Mouse (Mus musculus) liver, embryonic 16.5 days (tissue): ENCODE results near the gene Flrt2. TPM values are rescaled to one million over a fixed set of nuclear protein-coding genes. Genes with fewer than 3 reads are reported as not detected.

Experiments
- ATAC-seq: fragments of 200-750 bp; cut with Nextera tagmentation; 2 replicates; pipeline ENCODE4 v1.8.0; 2017; ENCODE audit warnings: low read depth, mild to moderate bottlenecking, moderate number of reproducible peaks, moderate library complexity
- H3K27ac ChIP-seq: fragments of 300-500 bp; sonication (generic); 2 replicates; pipeline ENCODE4 v1.5.1; 2014; ENCODE audit warnings: mild to moderate bottlenecking, low read length
- H3K27me3 ChIP-seq: fragments of 300-500 bp; sonication (generic); 2 replicates; pipeline ENCODE4 v1.6.1; 2014; ENCODE audit warnings: low read depth, low read length, mixed read lengths; ENCODE audit not compliant: control insufficient read depth, insufficient read depth
- H3K36me3 ChIP-seq: fragments of 300-500 bp; sonication (generic); 2 replicates; pipeline ENCODE4 v1.6.1; 2014; ENCODE audit warnings: mild to moderate bottlenecking; ENCODE audit not compliant: control insufficient read depth, insufficient read depth
- H3K4me1 ChIP-seq: fragments of 300-500 bp; sonication (generic); 2 replicates; pipeline ENCODE4 v1.6.1; 2014; ENCODE audit warnings: low read depth, low read length, mixed read lengths; ENCODE audit not compliant: control insufficient read depth
- H3K4me2 ChIP-seq: fragments of 300-500 bp; sonication (generic); 2 replicates; pipeline ENCODE4 v1.6.1; 2014; ENCODE audit warnings: low read depth, low read length, mixed read lengths
- H3K4me3 ChIP-seq: fragments of 300-500 bp; sonication (generic); 2 replicates; pipeline ENCODE4 v1.5.1; 2014; ENCODE audit warnings: low read depth, mild to moderate bottlenecking, low read length
- H3K9ac ChIP-seq: fragments of 300-500 bp; sonication (generic); 2 replicates; pipeline ENCODE4 v1.6.1; 2014; ENCODE audit warnings: low read depth, low read length
- H3K9me3 ChIP-seq: fragments of 300-500 bp; sonication (generic); replicated peaks from 2 replicates; pipeline ENCODE4 v1.6.1; 2016; ENCODE audit warnings: low read length; ENCODE audit not compliant: control insufficient read depth
- WGBS: fragments of 180-500 bp; shearing (Covaris S2); extraction: QIAGEN DNeasy Blood & Tissue Kit; methylation state at CpG from one replicate; pipeline ENCODE4 v1.1.7; 2014; ENCODE audit not compliant: insufficient replicate concordance; 5-methylcytosine and 5-hydroxymethylcytosine counted together
- polyA plus RNA-seq: library from polyadenylated mRNA; unstranded; fragments of >200 nt; fragmentation: Nextera tagmentation; extraction: Ambion mirVana; gene quantifications from 2 replicates; pipeline ENCODE4 v1.2.1, GENCODE M21; 2015

The Flrt2 gene
- polyA plus RNA-seq, 1 experiment from 2014 or later = 0.85 TPM

DNA sequence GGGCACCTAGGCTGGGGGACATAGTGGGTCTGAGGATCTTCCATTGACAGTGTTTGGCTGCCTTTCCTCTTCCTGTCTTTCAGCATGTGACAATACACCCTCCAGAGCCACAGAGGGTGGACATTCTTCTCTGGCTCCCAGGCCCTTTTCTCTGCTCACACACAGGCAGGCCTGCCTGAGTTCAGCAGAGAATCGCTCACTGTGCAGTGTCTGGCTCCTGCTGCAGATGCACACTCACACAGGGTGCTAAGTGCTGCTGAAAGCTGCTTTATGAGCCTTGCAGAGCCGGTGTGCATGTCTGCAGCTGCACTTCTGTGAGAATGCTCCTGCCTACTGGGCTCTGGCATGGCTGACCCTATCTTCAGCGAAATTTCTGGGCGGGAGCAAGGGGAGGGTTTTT lies 52.3 kb downstream of the Flrt2 start:
- Histone ChIP-seq H3K36me3 (no peaks in the 10 kb centered on the region), H3K4me1 (no peaks in the 10 kb centered on the region), H3K4me3 (no peak overlapping the region), H3K9me3 (no peaks in the 10 kb centered on the region), H3K27ac (no peak overlapping the region), H3K4me2 (no peak overlapping the region), H3K27me3 (no peaks in the 10 kb centered on the region), H3K9ac (no peak overlapping the region)
- no peak for ATAC-seq
- WGBS = 59% methylated on average over 4 of the region's 4 CpGs

GRCm38 (mm10) chr12:95746856-95747579 lies 55.0 kb downstream of the Flrt2 start:
- WGBS = 15% methylated on average over 10 of the region's 10 CpGs
- ATAC-seq = no peak

DNA sequence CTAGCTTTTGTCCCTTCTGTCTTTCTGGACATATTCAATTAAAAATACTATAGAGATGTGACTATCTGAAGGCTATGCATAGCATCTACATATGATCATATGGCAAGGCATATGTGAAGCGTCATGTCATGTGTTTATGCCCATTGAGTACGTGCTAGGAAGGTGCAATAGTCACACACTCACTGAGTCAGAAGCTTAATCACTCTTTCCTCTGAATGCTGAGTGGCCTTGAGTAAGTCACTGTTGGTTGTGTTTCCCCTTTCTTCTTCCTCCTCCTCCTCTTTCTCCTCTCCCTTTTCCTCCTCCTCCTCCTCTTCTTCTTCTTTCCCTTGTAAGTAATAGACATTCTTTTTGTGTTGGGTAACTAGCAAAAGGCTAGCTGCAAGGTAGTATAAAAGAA lies 56.7 kb downstream of the Flrt2 start:
- Histone ChIP-seq H3K4me2 (no peak overlapping the region), H3K4me1 (no peaks in the 10 kb centered on the region), H3K27me3 (no peaks in the 10 kb centered on the region), H3K4me3 (no peak overlapping the region), H3K27ac (no peak overlapping the region), H3K9ac (no peak overlapping the region), H3K9me3 (no peaks in the 10 kb centered on the region), H3K36me3 (no peaks in the 10 kb centered on the region)
- WGBS = 60% methylated on average over 2 of the region's 2 CpGs
- no peak for ATAC-seq

More at GRCm38 (mm10) chr12:95746856-95747579, 55.0 kb downstream of the Flrt2 start:
- no peaks in the 10 kb centered on the region for H3K27me3 ChIP-seq
- no peaks in the 10 kb centered on the region for H3K4me1 ChIP-seq
- H3K36me3 ChIP-seq = no peaks in the 10 kb centered on the region
- H3K9me3 ChIP-seq = no peaks in the 10 kb centered on the region
- H3K27ac ChIP-seq = no peak overlapping the region
- no peak overlapping the region for H3K4me2 ChIP-seq
- no peak overlapping the region for H3K9ac ChIP-seq
- no peak overlapping the region for H3K4me3 ChIP-seq

- no peak overlapping the region for H3K4me3 ChIP-seq
These were observed 57.2 kb downstream of the Flrt2 start for GRCm38 (mm10) chr12:95749248-95749647.

GRCm38 (mm10) chr12:95759212-95759746 lies 67.3 kb downstream of the Flrt2 start:
- H3K9me3 ChIP-seq = no peaks in the 10 kb centered on the region; the same call in 1 of the 2 replicates
- ATAC-seq = no peak
- H3K27me3 ChIP-seq = no peaks in the 10 kb centered on the region
- no peak overlapping the region for H3K9ac ChIP-seq
- H3K36me3 ChIP-seq = no peaks in the 10 kb centered on the region
- H3K4me1 ChIP-seq = no peaks in the 10 kb centered on the region
- WGBS = 72% methylated on average over 5 of the region's 5 CpGs
- no peak overlapping the region for H3K4me3 ChIP-seq
- no peak overlapping the region for H3K27ac ChIP-seq
- no peak overlapping the region for H3K4me2 ChIP-seq

More at GRCm38 (mm10) chr12:95749248-95749647, 57.2 kb downstream of the Flrt2 start:
- 59% methylated on average over 2 of the region's 2 CpGs for WGBS
- no peaks in the 10 kb centered on the region for H3K27me3 ChIP-seq
- no peak overlapping the region for H3K9ac ChIP-seq
- H3K27ac ChIP-seq = no peak overlapping the region
- H3K4me2 ChIP-seq = no peak overlapping the region
- no peaks in the 10 kb centered on the region for H3K36me3 ChIP-seq
- no peaks in the 10 kb centered on the region for H3K4me1 ChIP-seq
- no peaks in the 10 kb centered on the region for H3K9me3 ChIP-seq
- ATAC-seq = no peak

DNA sequence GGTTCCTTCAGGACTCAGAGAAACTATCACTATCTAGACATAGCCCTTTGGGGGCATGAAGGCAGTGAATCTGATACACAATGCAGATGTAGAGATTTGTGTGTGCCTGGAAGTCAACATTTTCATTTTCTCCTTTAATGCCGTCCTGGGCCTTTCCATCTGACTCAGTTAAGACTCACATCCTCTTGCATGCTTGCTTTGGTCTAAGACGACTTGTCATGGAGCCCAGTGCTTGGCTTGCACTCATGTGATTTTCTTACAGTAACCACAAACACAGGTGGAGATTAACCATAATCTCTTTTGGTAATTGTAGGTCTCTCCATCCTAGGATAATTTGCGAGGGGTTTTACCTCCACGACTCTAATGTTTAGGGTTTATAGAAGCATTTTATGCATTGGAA lies 73.2 kb downstream of the Flrt2 start:
- H3K4me3 ChIP-seq = no peak overlapping the region
- H3K27me3 ChIP-seq = no peaks in the 10 kb centered on the region
- H3K4me2 ChIP-seq = no peak overlapping the region
- H3K27ac ChIP-seq = no peak overlapping the region
- no peaks in the 10 kb centered on the region for H3K4me1 ChIP-seq
- no peaks in the 10 kb centered on the region for H3K36me3 ChIP-seq
- H3K9me3 ChIP-seq = no peaks in the 10 kb centered on the region
- 72% methylated on average over 4 of the region's 4 CpGs for WGBS
- no peak overlapping the region for H3K9ac ChIP-seq
- ATAC-seq = no peak

DNA sequence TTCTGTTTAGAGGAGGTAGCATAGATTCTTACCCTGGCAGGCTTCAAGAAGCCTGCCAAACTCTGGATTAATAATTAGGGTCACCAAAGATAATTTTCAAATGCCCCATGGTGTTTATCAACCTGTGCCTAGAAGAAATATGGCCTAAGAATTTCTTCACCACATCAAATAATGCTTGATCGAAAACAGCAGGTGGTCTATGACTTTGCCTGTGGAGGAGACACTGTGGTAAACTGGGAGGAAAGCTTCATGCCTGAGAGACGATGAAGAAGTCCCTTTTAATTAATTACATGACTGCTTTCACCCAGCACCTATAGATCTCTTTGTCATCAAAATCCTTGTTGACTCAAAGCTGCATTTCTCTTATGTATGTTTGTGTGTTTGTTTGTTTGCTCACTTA lies 77.0 kb downstream of the Flrt2 start:
- Histone ChIP-seq H3K27me3 (no peaks in the 10 kb centered on the region), H3K4me3 (no peak overlapping the region), H3K36me3 (no peaks in the 10 kb centered on the region), H3K27ac (no peak overlapping the region), H3K9ac (no peak overlapping the region), H3K4me1 (no peaks in the 10 kb centered on the region), H3K9me3 (no peaks in the 10 kb centered on the region), H3K4me2 (no peak overlapping the region)
- no peak for ATAC-seq
- 51% methylated on average over 2 of the region's 2 CpGs for WGBS

DNA sequence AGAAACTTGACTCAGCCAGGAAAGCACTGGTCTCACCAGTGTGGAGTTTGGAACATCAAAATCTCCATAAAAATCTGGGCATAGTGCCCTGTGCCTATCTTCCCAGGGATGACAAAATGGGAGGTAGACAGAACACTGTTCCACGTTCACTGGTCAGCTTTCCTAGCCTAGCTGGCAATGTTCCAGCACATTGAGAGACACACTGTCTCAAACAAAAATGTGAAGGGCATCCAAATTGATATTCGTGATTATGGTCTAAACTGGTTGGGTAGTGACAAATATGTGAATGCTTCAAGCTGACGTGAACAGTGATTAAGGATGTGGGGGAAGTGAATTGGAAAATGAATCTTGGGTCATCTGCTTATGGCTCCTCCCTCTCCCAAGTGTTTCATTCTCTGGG lies 78.2 kb downstream of the Flrt2 start:
- 56% methylated on average over 3 of the region's 3 CpGs for WGBS
- no peak overlapping the region for H3K4me3 ChIP-seq
- no peak overlapping the region for H3K9ac ChIP-seq
- H3K27ac ChIP-seq = no peak overlapping the region
- H3K4me1 ChIP-seq = no peaks in the 10 kb centered on the region
- ATAC-seq = no peak
- no peaks in the 10 kb centered on the region for H3K36me3 ChIP-seq
- no peak overlapping the region for H3K4me2 ChIP-seq
- H3K27me3 ChIP-seq = no peaks in the 10 kb centered on the region
- H3K9me3 ChIP-seq = no peaks in the 10 kb centered on the region

- Histone ChIP-seq H3K9me3 (no peaks in the 10 kb centered on the region), H3K9ac (no peak overlapping the region), H3K4me1 (no peaks in the 10 kb centered on the region), H3K27ac (no peak overlapping the region), H3K27me3 (no peaks in the 10 kb centered on the region), H3K4me2 (no peak overlapping the region), H3K36me3 (no peaks in the 10 kb centered on the region), H3K4me3 (no peak overlapping the region)
- WGBS = 24% methylated on average over 1 of the region's 1 CpGs
- ATAC-seq = no peak
These were observed 98.1 kb downstream of the Flrt2 start for GRCm38 (mm10) chr12:95790146-95790545.
